Mouse (Mus musculus): ENCODE measurements around the gene Pcgf3. TPM values are rescaled to one million over a fixed set of nuclear protein-coding genes. Genes with fewer than 3 reads are reported as not detected.
"Not testable (repeated sequence)": the region's sequence is repeated elsewhere in the genome, so short reads cannot be mapped to it uniquely, and the experiment has no call there.

The Pcgf3 gene
- total RNA-seq, 2 experiments from 2014 or later = 29.9 to 31.3 TPM

DNA sequence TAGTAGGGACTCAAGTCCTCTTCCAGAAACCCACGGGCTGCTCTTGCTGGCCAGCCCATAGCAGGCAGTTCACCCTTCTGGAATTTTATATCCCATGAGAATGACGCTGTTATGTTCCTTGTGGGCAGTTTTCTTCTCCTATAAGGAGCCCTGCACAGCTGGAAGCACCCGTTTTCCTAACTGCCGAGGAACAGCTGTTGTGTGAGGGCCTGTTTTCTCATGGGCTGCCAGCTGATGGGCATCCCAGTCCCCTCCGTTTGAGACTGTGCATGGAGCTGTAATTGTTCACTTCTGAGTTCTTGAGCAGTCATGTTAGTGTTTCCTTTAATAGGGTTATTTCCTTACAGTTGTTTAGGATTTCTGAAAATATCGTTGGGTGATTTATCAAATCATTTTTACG lies 8.6 kb downstream of the Pcgf3 start:
- DNase-seq = no peak

DNA sequence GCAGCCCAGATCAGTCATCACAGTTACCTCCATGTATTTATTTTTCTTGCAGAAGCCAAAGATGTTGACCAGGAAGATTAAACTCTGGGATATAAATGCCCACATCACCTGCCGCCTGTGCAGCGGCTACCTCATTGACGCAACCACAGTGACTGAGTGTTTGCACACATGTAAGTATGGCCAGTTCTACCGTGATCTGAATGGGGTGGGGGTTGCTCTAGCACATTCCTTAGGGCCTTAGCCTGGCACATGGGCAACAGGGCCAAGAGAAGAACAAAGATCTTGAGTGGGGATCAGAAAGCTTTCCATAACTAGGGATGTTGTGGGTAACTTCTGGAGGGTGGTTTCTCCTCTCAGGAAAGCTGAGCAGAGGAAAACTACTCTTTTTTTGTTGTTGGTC lies 12.7 kb downstream of the Pcgf3 start:
- DNase-seq = no peak

DNA sequence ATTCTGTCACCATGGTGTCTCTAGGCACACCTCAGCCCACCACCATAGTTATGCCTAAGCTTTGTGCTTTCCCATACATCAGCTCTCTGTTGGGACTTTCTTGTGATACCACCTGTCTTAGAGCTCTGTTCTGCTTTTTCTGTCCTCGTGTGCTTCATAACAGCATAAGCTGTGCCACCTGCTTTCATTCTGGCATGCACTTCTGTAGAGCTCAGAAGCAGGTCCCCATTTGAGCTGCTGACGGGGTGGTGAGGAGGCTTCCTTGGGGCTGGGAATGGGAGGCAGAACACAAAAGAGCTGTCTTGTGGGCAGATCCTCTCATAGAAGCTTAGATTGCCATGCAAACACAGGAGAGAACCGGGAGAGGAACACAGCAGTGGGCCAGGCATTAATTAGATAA lies 14.9 kb downstream of the Pcgf3 start:
- DNase-seq = no peak

DNA sequence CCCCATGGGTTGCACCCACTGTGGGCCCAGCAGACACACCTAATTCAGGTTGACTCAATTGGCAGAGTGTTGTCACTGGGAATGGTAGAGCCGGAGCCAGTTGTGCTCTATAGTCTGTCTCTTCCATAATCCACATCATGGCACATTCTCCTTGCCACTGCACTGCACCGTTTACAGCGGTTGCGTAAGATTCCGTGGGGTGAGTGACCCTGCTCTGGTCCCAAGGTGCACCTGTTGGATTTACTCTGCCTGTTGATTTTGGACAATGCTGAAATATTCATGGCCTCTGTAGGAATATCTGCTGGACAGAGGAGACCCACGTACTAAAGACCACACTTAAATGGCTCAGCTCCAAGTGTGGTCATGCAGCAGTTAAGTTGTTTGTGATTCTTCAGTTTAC lies 22.0 kb downstream of the Pcgf3 start:
- no peak for DNase-seq

DNA sequence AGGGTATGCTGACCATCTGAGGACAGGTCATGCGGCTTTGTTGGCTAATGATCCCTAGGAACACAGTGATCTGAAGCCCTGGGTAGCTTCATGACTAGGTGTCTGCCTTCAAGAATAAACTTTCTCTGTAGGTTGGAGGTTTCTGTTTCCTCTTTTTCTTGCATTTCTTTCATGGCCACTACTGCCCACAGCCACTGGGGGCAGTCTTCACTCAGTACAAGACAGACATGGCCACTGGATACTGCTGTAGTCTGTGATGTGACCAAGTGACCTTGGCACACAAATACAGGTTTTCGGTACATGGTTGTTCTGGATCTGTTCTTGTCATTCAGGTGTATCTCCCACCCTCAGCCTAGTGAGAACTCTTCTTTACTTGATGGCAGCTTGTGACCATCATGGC lies 24.2 kb downstream of the Pcgf3 start:
- DNase-seq = peak in 1 of 2 experiments; percentile 40

DNA sequence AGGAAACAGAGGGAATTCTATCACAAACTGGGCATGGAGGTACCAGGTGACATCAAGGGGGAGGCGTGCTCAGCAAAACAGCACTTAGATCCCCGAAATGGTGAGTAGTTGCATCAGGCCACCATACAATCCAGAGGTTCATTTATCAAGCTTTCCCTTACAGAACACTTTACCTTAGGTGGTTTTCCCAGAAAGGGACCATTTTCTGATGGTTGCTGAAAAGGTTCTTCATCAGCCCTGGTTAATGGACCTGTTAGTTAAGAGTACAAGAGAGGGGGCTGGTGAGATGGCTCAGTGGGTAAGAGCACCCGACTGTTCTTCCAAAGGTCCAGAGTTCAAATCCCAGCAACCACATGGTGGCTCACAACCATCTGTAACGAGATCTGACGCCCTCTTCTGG lies 25.1 kb downstream of the Pcgf3 start:
- DNase-seq = not testable (repeated sequence)

DNA sequence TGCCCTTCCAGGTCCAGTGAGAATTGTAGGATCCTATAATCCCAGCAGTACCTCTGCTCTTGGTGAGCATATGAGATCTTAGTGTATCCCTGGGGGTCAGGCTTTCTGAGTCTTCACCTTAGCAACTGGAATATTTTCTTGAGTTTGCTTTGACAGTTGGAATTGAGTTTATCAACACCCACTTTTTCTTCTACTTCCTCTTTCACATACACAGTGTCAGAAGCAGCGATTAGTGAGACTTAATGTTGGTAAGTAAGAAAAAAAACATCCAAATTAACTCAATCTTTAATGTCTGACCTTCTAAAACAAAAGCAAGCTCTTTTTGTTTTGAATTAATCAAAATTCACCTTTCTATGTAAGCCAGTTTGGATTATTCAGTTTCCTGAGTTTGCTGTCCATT lies 40.5 kb downstream of the Pcgf3 start:
- DNase-seq = no peak

DNA sequence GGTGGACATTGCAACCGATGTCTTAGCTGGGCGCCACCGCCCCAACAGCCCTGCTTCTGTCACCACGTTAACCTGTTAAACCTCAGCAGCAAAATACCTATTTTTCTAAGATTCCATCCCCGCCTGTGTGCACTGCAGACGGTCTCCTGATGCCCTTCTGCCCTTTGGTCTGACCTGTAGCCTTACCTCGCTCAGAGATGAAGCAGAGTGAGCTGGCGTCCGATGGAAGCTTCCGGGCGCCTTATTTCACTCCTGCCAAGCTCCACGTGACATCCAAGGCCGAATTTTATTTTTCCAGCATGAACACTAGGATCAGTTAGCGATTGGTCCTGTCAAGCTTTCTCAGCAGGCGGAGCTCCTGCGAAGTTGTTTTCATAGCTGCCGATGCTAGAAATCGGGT lies 41.3 kb downstream of the Pcgf3 start:
- DNase-seq = no peak

DNA sequence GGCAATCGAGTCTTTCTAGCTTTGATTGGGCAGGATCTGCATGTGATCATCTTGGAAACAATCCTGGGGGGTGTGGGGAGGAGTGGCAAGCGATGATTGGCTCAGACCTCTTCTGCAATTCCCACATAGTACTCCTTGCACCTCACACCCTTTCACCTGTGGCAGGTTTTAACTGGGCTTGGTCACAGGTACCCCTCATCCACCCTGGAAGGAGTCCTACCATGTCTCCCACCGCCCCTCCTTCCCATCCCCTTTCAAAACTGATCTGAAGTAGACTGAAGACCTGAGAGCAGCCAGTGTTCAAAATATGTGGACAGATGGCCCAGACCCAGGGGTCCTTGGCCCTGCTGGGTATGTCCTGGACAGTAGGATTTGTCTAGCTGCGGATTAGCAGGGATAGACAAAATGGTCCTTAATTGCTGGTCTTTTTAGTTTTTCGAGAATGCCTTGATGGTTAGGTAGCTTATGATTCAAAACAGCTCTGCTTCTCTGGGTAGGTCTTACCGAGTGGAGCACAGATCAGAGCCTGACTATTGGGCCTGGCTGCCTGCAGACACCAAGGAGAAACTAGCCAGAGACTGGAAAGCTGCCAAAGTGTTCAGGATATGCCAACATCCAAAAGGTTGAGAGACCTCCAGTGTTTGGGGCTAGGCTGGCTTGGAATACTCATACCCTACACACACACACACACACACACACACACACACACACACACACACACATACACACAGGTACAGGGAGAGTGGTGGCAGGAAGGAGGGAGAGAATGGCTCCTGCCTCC lies 54.7 kb downstream of the Pcgf3 start:
- DNase-seq = no peak

DNA sequence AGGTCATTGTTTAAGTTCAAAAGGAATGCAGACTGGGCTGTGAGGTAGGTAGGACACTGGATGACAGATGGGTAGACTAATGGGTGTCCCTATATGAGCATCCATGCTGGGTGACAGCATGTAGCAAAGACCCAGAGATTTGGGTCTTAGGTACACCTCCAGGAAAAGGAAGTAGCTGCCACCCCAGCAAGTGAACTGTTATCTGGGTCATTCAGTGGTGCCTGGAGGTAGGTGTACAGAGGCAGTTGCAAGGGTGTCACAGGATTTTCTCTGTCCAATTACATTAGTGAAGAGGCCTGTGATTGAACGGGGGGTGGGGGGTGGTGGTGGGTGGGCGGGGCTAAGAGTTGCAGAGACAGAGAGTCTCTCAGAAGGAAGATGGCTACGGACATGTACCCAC lies 55.6 kb downstream of the Pcgf3 start:
- DNase-seq = no peak

DNA sequence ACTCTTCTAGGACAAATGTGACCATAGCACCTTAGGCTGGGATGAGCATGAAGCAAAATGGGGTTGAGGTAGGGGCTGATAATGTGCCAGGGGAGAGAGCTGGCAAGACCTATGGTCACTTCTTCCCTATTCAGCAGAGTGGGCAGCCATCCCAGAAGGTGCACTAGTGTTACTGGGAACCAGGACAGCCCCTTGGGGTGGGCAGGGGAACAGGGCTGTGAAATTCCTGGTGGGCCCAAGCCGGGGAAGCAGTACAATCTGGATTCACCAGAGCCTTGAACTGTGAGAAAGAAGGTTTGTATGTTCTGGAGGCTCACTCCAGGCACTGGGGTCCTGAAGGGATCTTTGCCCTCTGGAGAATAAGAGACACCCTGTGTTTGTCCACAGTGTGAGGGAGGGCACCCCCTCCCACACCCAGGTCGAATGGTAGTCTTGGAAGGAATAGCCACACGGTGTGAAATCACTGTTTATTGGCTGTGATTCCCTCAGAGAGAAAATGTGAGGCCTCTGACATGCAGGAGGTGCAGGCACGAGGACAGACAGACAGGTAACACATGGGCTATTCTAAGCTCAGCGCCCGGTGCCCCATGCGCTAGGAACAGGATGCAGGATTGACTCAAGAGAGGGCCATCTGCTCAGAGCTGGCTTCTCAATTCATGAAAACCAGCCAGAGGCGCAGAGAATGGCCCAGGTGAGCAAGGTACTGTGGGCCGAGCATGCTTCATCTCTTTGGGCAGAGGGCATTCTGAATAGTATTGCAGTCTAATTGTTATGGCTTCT lies 57.3 kb downstream of the Pcgf3 start:
- no peak for DNase-seq

DNA sequence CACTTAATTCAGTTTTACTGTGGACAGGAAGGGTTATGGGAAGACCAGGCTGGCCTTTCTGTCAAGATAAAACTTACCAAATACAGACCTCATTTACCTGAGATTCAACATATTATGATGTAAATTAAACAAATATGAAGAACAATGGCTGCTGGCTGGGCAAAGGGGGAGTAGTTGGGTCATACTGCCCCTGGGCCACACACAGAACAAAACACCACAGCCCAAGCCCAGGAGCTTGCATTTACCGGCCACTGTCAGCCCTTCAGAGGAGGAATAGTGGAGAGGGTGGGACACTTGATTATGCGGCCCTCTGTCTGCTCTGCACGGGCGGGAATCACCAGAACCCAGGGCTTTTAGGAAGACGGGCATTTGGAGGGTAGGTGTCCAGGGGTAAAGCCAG lies 57.9 kb downstream of the Pcgf3 start:
- DNase-seq = no peak

DNA sequence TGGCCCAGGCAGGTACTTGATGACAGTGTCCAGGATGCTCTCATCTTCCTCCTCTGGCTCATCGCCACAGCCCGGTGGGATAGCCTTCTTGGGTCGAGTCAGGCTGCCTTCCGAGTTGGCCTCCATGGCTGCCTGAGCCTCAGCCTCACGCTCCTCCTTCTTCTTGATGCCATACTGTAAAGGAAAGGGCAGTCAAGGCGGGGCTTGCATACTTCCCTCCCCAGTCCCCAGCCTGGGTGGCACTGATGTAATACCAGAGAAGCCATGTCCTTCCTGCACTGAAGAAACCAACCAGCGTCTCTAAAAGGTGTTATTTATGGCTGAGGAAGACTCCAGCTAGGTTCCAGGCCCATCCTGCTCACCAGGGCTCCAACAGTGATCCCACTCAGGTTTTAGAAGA lies 59.1 kb downstream of the Pcgf3 start:
- DNase-seq = no peak

DNA sequence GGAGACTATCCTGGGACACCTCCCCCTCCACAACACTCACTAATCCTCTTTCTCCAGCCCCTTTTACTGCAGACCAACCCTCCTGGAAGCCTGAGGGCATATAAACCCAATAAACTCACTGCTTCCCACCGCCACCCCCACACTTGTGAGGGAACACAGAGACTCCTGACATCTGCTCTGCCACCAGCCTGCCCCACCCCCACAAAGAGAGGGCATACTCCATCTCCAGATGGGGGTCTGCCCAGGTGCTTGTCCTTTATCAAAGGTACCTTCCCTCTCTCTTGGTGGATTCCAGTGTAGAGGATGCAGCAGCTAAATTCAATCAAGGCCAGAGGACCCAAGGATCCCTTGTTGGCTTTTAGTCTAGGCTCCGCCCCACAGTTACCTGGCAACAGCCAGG lies 60.0 kb downstream of the Pcgf3 start:
- no peak for DNase-seq

DNA sequence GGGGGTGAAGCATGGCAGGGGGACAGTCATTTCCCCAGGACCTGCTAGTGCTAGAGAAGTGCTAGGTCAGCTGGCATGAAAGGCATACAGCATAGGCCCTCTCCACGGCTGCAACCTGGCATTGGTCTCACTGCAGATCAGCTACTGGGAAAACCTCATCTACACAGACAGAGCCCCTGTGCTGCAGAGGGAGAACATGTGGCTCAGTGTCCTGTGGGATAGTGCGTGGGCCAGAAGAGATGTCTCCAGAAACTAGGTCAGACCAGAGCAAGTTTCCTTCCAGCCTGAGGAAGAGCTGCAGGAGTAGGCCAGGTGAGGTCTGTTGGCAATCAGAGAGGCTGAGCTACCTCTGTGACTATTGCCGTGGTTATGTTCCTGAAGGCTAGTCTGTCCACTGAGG lies 60.9 kb downstream of the Pcgf3 start:
- no peak for DNase-seq

DNA sequence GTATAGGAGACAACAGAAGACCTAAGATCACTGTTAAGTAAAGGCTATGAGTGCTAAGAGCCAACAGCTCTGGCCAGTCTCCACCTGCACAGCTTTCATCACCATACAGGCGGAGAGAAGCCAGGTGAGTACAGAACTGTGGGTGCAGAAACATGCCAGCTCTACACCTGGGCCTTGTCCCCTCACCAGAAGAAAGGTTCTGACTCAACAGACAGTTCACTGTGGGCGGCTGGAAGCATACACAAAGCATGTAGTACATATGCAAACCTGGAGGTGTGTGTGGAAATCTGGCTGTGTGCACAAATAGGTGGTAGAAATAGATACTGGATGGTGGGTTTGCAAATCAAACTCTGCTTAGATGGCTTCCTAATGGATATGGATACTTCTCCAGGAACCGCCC lies 61.6 kb downstream of the Pcgf3 start:
- no peak for DNase-seq

DNA sequence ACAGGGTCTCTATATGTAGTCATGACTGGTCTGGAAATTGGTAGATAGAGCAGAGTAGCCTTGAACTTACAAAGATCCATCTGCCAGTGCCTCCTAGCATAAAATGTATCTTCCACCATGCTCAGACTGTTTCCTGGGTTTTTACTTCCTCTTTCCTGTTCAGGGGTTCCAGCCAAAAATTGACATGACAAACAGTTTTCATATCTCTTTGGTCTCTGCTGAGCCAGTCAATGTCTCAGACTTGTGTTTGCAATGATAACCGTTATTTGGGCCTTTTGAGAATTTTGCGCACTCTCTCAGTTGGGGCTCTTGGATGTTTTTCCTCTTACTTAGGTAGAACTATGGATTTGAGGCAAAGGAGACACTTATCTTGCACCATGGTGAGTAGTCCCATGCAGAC lies 73.2 kb downstream of the Pcgf3 start:
- DNase-seq = no peak

DNA sequence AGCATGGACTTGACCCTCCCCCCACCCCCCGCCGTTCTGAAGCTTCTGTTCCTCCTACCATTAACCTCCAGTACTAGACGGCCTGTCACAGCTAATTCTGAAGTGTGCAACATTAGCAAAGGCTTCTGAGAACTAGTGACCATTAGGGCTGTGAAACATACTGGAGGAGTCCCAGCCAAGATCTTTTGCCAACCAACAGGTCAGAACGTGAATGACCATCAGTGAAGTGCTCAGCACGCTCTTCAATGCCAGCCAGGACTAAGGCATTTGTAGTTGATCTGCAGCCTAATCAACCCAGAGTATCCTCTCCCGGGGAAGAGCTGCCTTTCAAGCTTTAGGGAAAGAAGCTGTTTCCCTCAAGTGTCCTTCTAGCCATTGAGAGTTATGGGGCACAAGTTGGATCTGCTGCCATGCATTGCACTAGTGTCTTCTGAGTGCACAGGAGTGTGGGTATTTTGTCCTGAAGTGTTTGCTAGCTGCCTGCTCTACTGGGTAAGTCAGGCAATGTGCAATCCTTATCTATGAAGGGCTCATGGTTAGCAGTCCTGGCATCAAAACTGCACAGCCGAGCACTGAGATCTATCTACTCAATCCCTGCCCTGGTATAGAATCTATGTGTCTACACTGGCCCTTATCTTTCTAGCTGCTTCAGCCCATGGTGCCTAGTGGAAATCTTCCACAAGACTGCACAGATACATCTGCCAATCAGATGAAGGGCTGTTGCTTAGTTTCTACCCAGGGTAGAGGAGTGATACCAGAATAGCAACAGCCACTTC lies 82.7 kb downstream of the Pcgf3 start:
- no peak for DNase-seq

DNA sequence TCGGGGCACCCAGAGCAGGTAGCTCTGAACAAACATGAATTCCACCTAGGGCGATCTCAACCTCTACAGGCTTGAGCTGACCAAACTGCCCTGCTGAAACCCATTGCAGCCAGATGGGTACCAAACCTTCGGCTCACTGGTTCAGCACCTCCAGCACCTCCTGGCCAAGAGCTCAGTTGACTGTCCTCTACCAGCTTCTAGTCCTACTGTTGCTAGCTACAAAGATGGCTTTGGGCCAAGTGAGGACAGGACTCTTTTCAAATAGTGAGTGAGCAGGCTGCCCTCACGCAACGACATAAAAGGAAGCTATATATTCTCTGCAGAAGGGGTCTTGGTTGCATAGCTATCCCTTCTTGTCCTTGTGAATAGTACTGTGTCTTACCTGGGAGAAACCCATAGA lies 86.6 kb downstream of the Pcgf3 start:
- no peak for DNase-seq

DNA sequence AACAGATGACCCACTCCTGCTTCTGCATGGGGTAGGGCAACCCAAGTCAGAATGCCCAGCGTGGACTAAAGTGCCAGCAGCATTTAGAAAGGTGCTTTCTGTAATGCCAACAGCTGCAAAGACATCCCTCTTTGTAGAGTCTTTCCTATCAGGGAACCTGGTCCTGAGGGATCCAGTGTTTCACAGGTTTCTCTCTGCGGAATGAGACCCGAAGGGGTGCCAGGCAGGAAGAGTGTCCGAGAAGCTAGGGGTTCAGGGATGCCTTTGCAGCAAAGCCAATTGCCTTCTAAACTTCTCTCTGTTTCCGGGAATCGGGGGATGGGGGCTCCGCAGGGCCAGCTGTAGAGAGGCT lies 88.1 kb downstream of the Pcgf3 start:
- DNase-seq = no peak

DNA sequence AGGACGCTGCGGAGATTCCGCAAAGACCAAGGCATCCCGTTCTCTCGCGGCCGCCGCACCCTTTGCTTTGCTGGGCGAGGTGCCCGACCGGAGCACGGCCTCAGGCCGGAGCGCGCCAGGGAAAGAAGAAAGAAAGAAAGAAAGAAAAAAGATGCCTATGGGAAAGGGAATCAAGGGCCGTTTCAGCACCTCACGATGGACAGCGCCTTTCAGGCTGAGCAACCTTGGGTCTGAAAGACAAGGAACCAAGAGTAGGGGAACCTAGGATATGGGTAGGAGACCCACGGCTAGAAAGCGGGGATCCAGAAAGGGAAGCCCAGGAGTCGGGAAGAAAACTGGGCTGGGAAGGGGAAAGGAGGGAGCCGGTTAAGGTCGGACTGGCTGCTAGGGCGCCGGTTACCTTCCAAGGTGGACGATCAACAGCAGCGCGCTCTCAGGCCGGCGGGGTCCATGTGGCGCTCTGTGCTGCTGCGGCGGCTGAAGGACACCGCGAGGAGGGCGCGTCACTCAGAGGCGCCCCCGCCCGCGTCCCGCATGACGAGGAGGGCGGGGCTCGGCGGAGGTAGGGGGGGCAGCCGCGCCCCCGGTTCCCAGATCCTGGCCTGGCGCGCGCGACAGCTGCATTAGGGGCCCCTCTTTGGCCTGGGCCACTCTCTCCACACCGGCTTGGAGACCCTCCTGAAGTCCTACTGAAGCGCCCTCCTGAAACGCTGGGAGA lies 88.6 kb downstream of the Pcgf3 start, which contains the start of gene Cplx1:
TSS of gene Cplx1 (minus strand) at position 536 of the 718 bp plus-strand sequence.
- peak; percentile 14 to 63 for DNase-seq

DNA sequence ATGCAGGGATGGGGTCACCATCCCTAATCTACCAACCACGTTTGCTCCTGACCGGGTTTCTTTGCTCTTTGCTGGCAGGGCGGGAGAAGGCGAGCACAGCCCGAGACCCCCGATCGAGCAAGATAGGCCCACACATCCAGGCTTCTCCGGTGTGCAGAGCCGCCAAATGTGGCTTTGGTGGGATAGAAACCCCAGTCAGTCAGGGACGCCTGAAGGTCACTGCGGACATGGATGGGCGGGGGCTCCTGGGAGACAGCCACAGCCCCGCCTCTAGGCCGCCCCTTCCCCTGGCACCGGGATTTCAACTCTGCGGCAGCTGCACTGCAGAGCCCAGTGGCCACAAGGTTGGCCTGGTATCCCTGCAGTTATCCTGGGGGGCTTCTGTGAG lies 89.2 kb downstream of the Pcgf3 start:
- DNase-seq = no peak
